Mouse (Mus musculus) heart, adult 2 months (tissue): Measurements from ENCODE around the gene Itpka. TPM values are rescaled to one million over a fixed set of nuclear protein-coding genes. Genes with fewer than 3 reads are reported as not detected.
"Not testable (repeated sequence)": the region's sequence is repeated elsewhere in the genome, so short reads cannot be mapped to it uniquely, and the experiment has no call there.

Experiments used
- DNase-seq, 2 experiments: peaks; one replicate each; pipeline ENCODE4 v3.0.0; 2021
- H3K27ac ChIP-seq: fragments of 200-600 bp; 2 replicates; pipeline ENCODE4 v1.8.1; 2022
- H3K27me3 ChIP-seq: fragments of 200-500 bp; 2 replicates; pipeline ENCODE4 v1.6.1; 2012; ENCODE audit warnings: mild to moderate bottlenecking, low read length, inconsistent platforms, mixed read lengths; ENCODE audit not compliant: control insufficient read depth, insufficient read depth
- H3K36me3 ChIP-seq: fragments of 200-500 bp; 2 replicates; pipeline ENCODE4 v1.6.1; 2012; ENCODE audit warnings: low read length, inconsistent platforms; ENCODE audit not compliant: control insufficient read depth, insufficient read depth
- H3K4me1 ChIP-seq: fragments of 200-500 bp; 2 replicates; pipeline ENCODE4 v1.6.1; 2011; ENCODE audit warnings: low read length; ENCODE audit not compliant: control insufficient read depth, insufficient read depth
- H3K4me3 ChIP-seq: fragments of 200-600 bp; 2 replicates; pipeline ENCODE4 v1.8.1; 2022
- H3K79me2 ChIP-seq: fragments of 200-500 bp; replicated peaks from 2 replicates; pipeline ENCODE4 v1.6.1; 2012; ENCODE audit warnings: mild to moderate bottlenecking, inconsistent platforms, low read length, moderate library complexity, mixed read lengths; ENCODE audit not compliant: control insufficient read depth, insufficient read depth
- H3K9ac ChIP-seq: fragments of 200-500 bp; 2 replicates; pipeline ENCODE4 v1.6.1; 2012; ENCODE audit warnings: low read depth, mild to moderate bottlenecking, control low read depth, inconsistent platforms, low read length, mixed read lengths
- CTCF ChIP-seq: fragments of 200-600 bp; IDR thresholded peaks from 2 replicates; pipeline ENCODE4 v1.8.1; 2022; ENCODE audit warnings: antibody characterized with exemption, mild to moderate bottlenecking, moderate library complexity
- EP300 ChIP-seq: fragments of 200-500 bp; IDR thresholded peaks from 2 replicates; pipeline ENCODE4 v1.6.1; 2011; ENCODE audit warnings: low read depth, low read length, control low read depth; ENCODE audit not compliant: insufficient read depth
- POLR2A ChIP-seq: fragments of 200-500 bp; IDR thresholded peaks from 2 replicates; pipeline ENCODE4 v1.6.1; 2011; ENCODE audit warnings: mild to moderate bottlenecking, low read depth, low read length, control low read depth; ENCODE audit not compliant: insufficient read depth
- WGBS: fragments of 180-500 bp; shearing (Covaris S2); methylation state at CpG from one replicate; pipeline ENCODE4 v1.1.7; 2018; 5-methylcytosine and 5-hydroxymethylcytosine counted together
- intact Hi-C: fragments of 180-260 bp; cut with DNase I; formaldehyde crosslinking; loops from one replicate; pipeline ENCODE4 v1.15.1; 2025
- polyA plus RNA-seq: library from polyadenylated mRNA; depleted of rRNA; stranded (reverse); fragments of >200 nt; gene quantifications from 2 replicates; pipeline ENCODE4 v1.2.3, GENCODE M21; 2012
- total RNA-seq, 2 experiments: library from RNA; stranded (reverse); gene quantifications; 2 replicates each; pipeline ENCODE4 v1.2.3; 2021

The Itpka gene
- total and polyA plus RNA-seq, 3 experiments: 0.52 to 1.3 (median 0.59) TPM

- 68% methylated on average over 3 of the region's 3 CpGs for WGBS
- intact Hi-C loops: no loop called here
- H3K27ac ChIP-seq: no peak overlapping the region
- H3K36me3 ChIP-seq: peaks cover 2% of the 10 kb centered on the region
- no peak for DNase-seq
- H3K27me3 ChIP-seq: no peaks in the 10 kb centered on the region
- no peak overlapping the region for H3K9ac ChIP-seq
- no peaks in the 10 kb centered on the region for H3K4me1 ChIP-seq
- H3K79me2 ChIP-seq: no peaks in the 10 kb centered on the region
- no peak overlapping the region for H3K4me3 ChIP-seq
- TF ChIP-seq CTCF (no peak), POLR2A (no peak), EP300 (no peak)
Observed at GRCm38 (mm10) chr2:119707676-119708075, 34.5 kb upstream of the Itpka start.

GRCm38 (mm10) chr2:119710011-119710410, 32.1 kb upstream of the Itpka start:
- Histone ChIP-seq H3K79me2 (no peaks in the 10 kb centered on the region), H3K27ac (no peak overlapping the region), H3K27me3 (no peaks in the 10 kb centered on the region), H3K36me3 (peaks cover 2% of the 10 kb centered on the region), H3K4me1 (no peaks in the 10 kb centered on the region), H3K4me3 (no peak overlapping the region), H3K9ac (no peak overlapping the region)
- no peak for DNase-seq
- WGBS: 92% methylated on average over 3 of the region's 3 CpGs
- intact Hi-C loops: no loop called here
- TF ChIP-seq CTCF (no peak), EP300 (no peak), POLR2A (no peak)

GRCm38 (mm10) chr2:119715868-119716267, 26.3 kb upstream of the Itpka start:
- H3K4me3 ChIP-seq, H3K27me3 ChIP-seq, intact Hi-C loops, H3K27ac ChIP-seq, DNase-seq, H3K9ac ChIP-seq, H3K79me2 ChIP-seq, H3K36me3 ChIP-seq, H3K4me1 ChIP-seq: not testable (repeated sequence)
- WGBS: 100% methylated on average over 2 of the region's 2 CpGs

GRCm38 (mm10) chr2:119721070-119721469, 21.1 kb upstream of the Itpka start:
- no peaks in the 10 kb centered on the region for H3K27me3 ChIP-seq
- no peak for DNase-seq
- H3K4me3 ChIP-seq: no peak overlapping the region
- no peaks in the 10 kb centered on the region for H3K4me1 ChIP-seq
- no peak overlapping the region for H3K27ac ChIP-seq
- no peaks in the 10 kb centered on the region for H3K36me3 ChIP-seq
- H3K9ac ChIP-seq: no peak overlapping the region
- TF ChIP-seq CTCF (no peak), POLR2A (no peak), EP300 (no peak)
- intact Hi-C loops: no loop called here
- WGBS: 94% methylated on average over 8 of the region's 8 CpGs
- no peaks in the 10 kb centered on the region for H3K79me2 ChIP-seq

GRCm38 (mm10) chr2:119727762-119728416, 14.2 kb upstream of the Itpka start:
- Histone ChIP-seq H3K27me3 (no peaks in the 10 kb centered on the region), H3K79me2 (no peaks in the 10 kb centered on the region), H3K36me3 (no peaks in the 10 kb centered on the region; the same call in 1 of the 2 replicates), H3K4me3 (no peak overlapping the region), H3K27ac (no peak overlapping the region), H3K9ac (no peak overlapping the region), H3K4me1 (no peaks in the 10 kb centered on the region)
- no peak for DNase-seq
- 88% methylated on average over 3 of the region's 3 CpGs for WGBS
- no peak for TF ChIP-seq CTCF
- no peak for TF ChIP-seq EP300
- no peak for TF ChIP-seq POLR2A
- intact Hi-C loops: no loop called here

GRCm38 (mm10) chr2:119730735-119731134, 11.4 kb upstream of the Itpka start:
- H3K36me3 ChIP-seq: no peaks in the 10 kb centered on the region; the same call in 1 of the 2 replicates
- 90% methylated on average over 4 of the region's 4 CpGs for WGBS

More at GRCm38 (mm10) chr2:119730735-119731134, 11.4 kb upstream of the Itpka start:
- H3K4me3 ChIP-seq: no peak overlapping the region
- no peaks in the 10 kb centered on the region for H3K27me3 ChIP-seq
- no peak overlapping the region for H3K27ac ChIP-seq
- no peak overlapping the region for H3K9ac ChIP-seq
- no peak for TF ChIP-seq EP300
- no peak for TF ChIP-seq POLR2A
- no peak for TF ChIP-seq CTCF
- H3K79me2 ChIP-seq: no peaks in the 10 kb centered on the region
- no peak for DNase-seq
- intact Hi-C loops: no loop called here
- no peaks in the 10 kb centered on the region for H3K4me1 ChIP-seq
